Mouse (Mus musculus) heart, postnatal 0 days (tissue): ENCODE data around the gene Ddx19a.
A peak's percentile ranks its signal among the peaks of the same experiment; 100 is the strongest.

Experiments
- CTCF ChIP-seq: IDR thresholded peaks from 2 replicates; pipeline ENCODE4 v1.5.1; 2016; ENCODE audit warnings: antibody characterized with exemption, control low read depth, low read depth
- EP300 ChIP-seq: IDR thresholded peaks from 2 replicates; pipeline ENCODE4 v1.6.1; 2016; ENCODE audit warnings: antibody characterized with exemption, low read depth

GRCm38 (mm10) chr8:110997547-110998531, at the start of gene Ddx19a:
- TF ChIP-seq CTCF (0 out of 2 replicates have a peak, but pooled peaks have one; percentile 10), EP300 (no peak)
